9 mouse cellular contexts compared by ENCODE assay signal in genomic region chr4:130892001-130892587, GRCm38 (mm10). TPM values are rescaled to one million over a fixed set of nuclear protein-coding genes. Genes with fewer than 3 reads are reported as not detected.
A peak's percentile ranks its signal among the peaks of the same experiment; 100 is the strongest.
DNase-seq lines count a peak whose midpoint lies in the region; ATAC-seq and TF ChIP-seq lines count a peak whose summit lies in the region.
"Had no signal": no experiment of that assay in that cellular context is flagged by ENCODE, and none has a peak within 500 bp of the region (broad histone marks: within the 10 kb centered on the region; RNA-seq: fewer than 3 reads in every experiment).

No protein-coding gene starts in this region.

- no peak overlapping the region for H3K4me2 ChIP-seq in kidney, postnatal 0 days (ENCODE audit: low read length)
- H3K4me2 ChIP-seq in liver, embryonic 11.5 days: no peak overlapping the region
- H3K4me2 ChIP-seq: limb, embryonic 15.5 days had no signal

- DNase-seq in CD4-positive, CD25-positive, alpha-beta regulatory T cell, adult 2 months (ENCODE audit: low read depth, low spot score): peak; percentile 80
- DNase-seq in WW6 (ENCODE audit: low read depth, low spot score): peak; percentile 40
- DNase-seq in cerebellum, postnatal 36 days: peak; percentile 85 to 91
- peak; percentile 70 for DNase-seq in gastrocnemius, adult 18-20 months (ENCODE audit: low spot score)
- DNase-seq in kidney, postnatal 0 days (ENCODE audit: low spot score): peak; percentile 85
- DNase-seq in liver, embryonic 11.5 days (ENCODE audit: low spot score): peak; percentile 77
- DNase-seq in retina, postnatal 1 day: peak; percentile 74
- DNase-seq in urinary bladder, postnatal 36 days (ENCODE audit: low spot score in 2 of 2): peak; percentile 73 to 78

- ATAC-seq in kidney, postnatal 0 days (replicated peaks; ENCODE audit: low FRiP score, low read depth): no peak; the same call in 1 of the 2 replicates
- no peak for ATAC-seq in liver, embryonic 11.5 days (replicated peaks; ENCODE audit: low FRiP score)

- no peak overlapping the region for H3K9ac ChIP-seq in kidney, postnatal 0 days (ENCODE audit: low read depth, low read length)
- H3K9ac ChIP-seq in liver, embryonic 11.5 days (ENCODE audit: low read depth, low read length): no peak overlapping the region
- H3K9ac ChIP-seq: limb, embryonic 15.5 days had no signal

- no peak overlapping the region for H3K27ac ChIP-seq in kidney, postnatal 0 days
- H3K27ac ChIP-seq in liver, embryonic 11.5 days (ENCODE audit: low read depth, low read length): no peak overlapping the region
- H3K27ac ChIP-seq: limb, embryonic 15.5 days had no signal

- H3K36me3 ChIP-seq in kidney, postnatal 0 days (ENCODE audit: insufficient read depth, low read length): no peaks in the 10 kb centered on the region
- H3K36me3 ChIP-seq in liver, embryonic 11.5 days (ENCODE audit: control insufficient read depth, insufficient read depth, low read length): no peaks in the 10 kb centered on the region; the same call in 1 of the 2 replicates
- H3K36me3 ChIP-seq: limb, embryonic 15.5 days had no signal

- no peak overlapping the region for H3K4me3 ChIP-seq in kidney, postnatal 0 days (replicated peaks; ENCODE audit: low read depth, low read length)
- no peak overlapping the region for H3K4me3 ChIP-seq in liver, embryonic 11.5 days (ENCODE audit: low read depth, low read length)
- H3K4me3 ChIP-seq: limb, embryonic 15.5 days had no signal

- no peaks in the 10 kb centered on the region for H3K4me1 ChIP-seq in kidney, postnatal 0 days (replicated peaks; ENCODE audit: insufficient read depth, low read length)
- peaks cover 14% of the 10 kb centered on the region for H3K4me1 ChIP-seq in liver, embryonic 11.5 days (replicated peaks; ENCODE audit: control insufficient read depth, insufficient read depth, low read length)

- 36% methylated on average over 17 of the region's 17 CpGs for WGBS in kidney, postnatal 0 days
- 30% methylated on average over 17 of the region's 17 CpGs for WGBS in liver, embryonic 11.5 days

- TF ChIP-seq CTCF in kidney, postnatal 0 days (IDR thresholded peaks at IDR 0.05; ENCODE audit: low read depth): peak; percentile 94

- no peaks in the 10 kb centered on the region for H3K27me3 ChIP-seq in kidney, postnatal 0 days (ENCODE audit: insufficient read depth, low read length)
- H3K27me3 ChIP-seq in liver, embryonic 11.5 days (replicated peaks; ENCODE audit: control insufficient read depth, insufficient read depth, low read length): no peaks in the 10 kb centered on the region
- H3K27me3 ChIP-seq: limb, embryonic 15.5 days had no signal

- H3K9me3 ChIP-seq in kidney, postnatal 0 days (replicated peaks; ENCODE audit: low read length): no peaks in the 10 kb centered on the region
- H3K9me3 ChIP-seq in liver, embryonic 11.5 days (ENCODE audit: control insufficient read depth, low read length): no peaks in the 10 kb centered on the region
- H3K9me3 ChIP-seq: limb, embryonic 15.5 days had no signal

RNA-seq across cellular contexts. Expression of gene Laptm5, which starts 20.8 kb away (rescaled TPM):
- total RNA-seq in gastrocnemius, adult 18-20 months (2021): 1 to 10 TPM; 2.7 to 6.0 TPM
- 24.2 and 26.8 TPM in 2 replicates for polyA plus RNA-seq in kidney, postnatal 0 days (2015; fragmentation: Nextera tagmentation; extraction: Ambion mirVana)
- polyA plus RNA-seq in liver, embryonic 11.5 days (2014; fragmentation: Nextera tagmentation; extraction: Ambion mirVana): 87.2 and 93.3 TPM in 2 replicates

RNA-seq across cellular contexts. Expression of gene Matn1, which starts 52.1 kb away (rescaled TPM):
- total RNA-seq in gastrocnemius, adult 18-20 months (2021): not detected
- polyA plus RNA-seq in kidney, postnatal 0 days (2015; fragmentation: Nextera tagmentation; extraction: Ambion mirVana): 0.24 and 0.29 TPM in 2 replicates
- polyA plus RNA-seq in liver, embryonic 11.5 days (2014; fragmentation: Nextera tagmentation; extraction: Ambion mirVana): 0.29 and 0.32 TPM in 2 replicates
